Mouse (Mus musculus): ENCODE data around the gene Gpr171. TPM values are rescaled to one million over a fixed set of nuclear protein-coding genes. Genes with fewer than 3 reads are reported as not detected.

The Gpr171 gene
- polyA plus RNA-seq, 1 experiment from 2014 or later = 0.80 TPM

GRCm38 (mm10) chr3:59097421-59097820 lies 4.2 kb downstream of the Gpr171 start:
- no peak for DNase-seq
- Histone ChIP-seq H3K4me3 (ENCODE audit: low read depth, low read length) (no peak overlapping the region), H3K27ac (ENCODE audit: low read depth) (no peak overlapping the region), H3K36me3 (ENCODE audit: insufficient read depth) (no peaks in the 10 kb centered on the region), H3K4me2 (no peak overlapping the region), H3K4me1 (ENCODE audit: insufficient read depth) (no peaks in the 10 kb centered on the region), H3K9me3 (ENCODE audit: low read depth, low read length) (no peaks in the 10 kb centered on the region), H3K9ac (no peak overlapping the region), H3K27me3 (ENCODE audit: insufficient read depth, low read length) (no peaks in the 10 kb centered on the region)
- 45% methylated on average over 6 of the region's 6 CpGs for WGBS
- no peak for TF ChIP-seq CTCF (IDR thresholded peaks at IDR 0.05; ENCODE audit: low read depth)
- ATAC-seq (ENCODE audit: insufficient read depth) = peak; percentile 52; the same call in 1 of the 2 replicates

GRCm38 (mm10) chr3:59092702-59093101 lies 8.9 kb downstream of the Gpr171 start:
- 57% methylated on average over 11 of the region's 11 CpGs for WGBS
- Histone ChIP-seq H3K4me3 (ENCODE audit: low read depth, low read length) (no peak overlapping the region), H3K27me3 (ENCODE audit: insufficient read depth, low read length) (no peaks in the 10 kb centered on the region), H3K4me1 (ENCODE audit: insufficient read depth) (no peaks in the 10 kb centered on the region), H3K9me3 (ENCODE audit: low read depth, low read length) (no peaks in the 10 kb centered on the region), H3K4me2 (no peak overlapping the region), H3K9ac (no peak overlapping the region), H3K36me3 (ENCODE audit: insufficient read depth) (no peaks in the 10 kb centered on the region), H3K27ac (ENCODE audit: low read depth) (no peak overlapping the region)
- TF ChIP-seq CTCF (IDR thresholded peaks at IDR 0.05; ENCODE audit: low read depth) = no peak
- DNase-seq = no peak
- no peak for ATAC-seq (ENCODE audit: insufficient read depth)

GRCm38 (mm10) chr3:59080919-59081318 lies 20.7 kb downstream of the Gpr171 start:
- H3K27me3 ChIP-seq (ENCODE audit: insufficient read depth, low read length) = no peaks in the 10 kb centered on the region
- DNase-seq (peak; percentile 46), ATAC-seq (ENCODE audit: insufficient read depth) (peak; percentile 85)
- H3K4me1 ChIP-seq (ENCODE audit: insufficient read depth) = peaks cover 5% of the 10 kb centered on the region; the same call in 1 of the 2 replicates
- H3K4me2 ChIP-seq = no peak overlapping the region
- no peak overlapping the region for H3K4me3 ChIP-seq (ENCODE audit: low read depth, low read length)
- TF ChIP-seq CTCF (IDR thresholded peaks at IDR 0.05; ENCODE audit: low read depth) = no peak
- H3K9me3 ChIP-seq (ENCODE audit: low read depth, low read length) = no peaks in the 10 kb centered on the region
- no peak overlapping the region for H3K9ac ChIP-seq
- 18% methylated on average over 7 of the region's 7 CpGs for WGBS
- no peaks in the 10 kb centered on the region for H3K36me3 ChIP-seq (ENCODE audit: insufficient read depth)
- H3K27ac ChIP-seq (ENCODE audit: low read depth) = peak overlapping the region; percentile 14; the same call in 1 of the 2 replicates

GRCm38 (mm10) chr3:59080293-59080916 lies 21.2 kb downstream of the Gpr171 start:
- ATAC-seq (ENCODE audit: insufficient read depth) (peak; percentile 50; the same call in 1 of the 2 replicates), DNase-seq (no peak)
- Histone ChIP-seq H3K4me2 (no peak overlapping the region), H3K9ac (no peak overlapping the region), H3K9me3 (ENCODE audit: low read depth, low read length) (no peaks in the 10 kb centered on the region), H3K36me3 (ENCODE audit: insufficient read depth) (no peaks in the 10 kb centered on the region), H3K4me3 (ENCODE audit: low read depth, low read length) (no peak overlapping the region), H3K27ac (ENCODE audit: low read depth) (no peak overlapping the region), H3K27me3 (ENCODE audit: insufficient read depth, low read length) (no peaks in the 10 kb centered on the region), H3K4me1 (ENCODE audit: insufficient read depth) (peaks cover 5% of the 10 kb centered on the region; the same call in 1 of the 2 replicates)
- TF ChIP-seq CTCF (IDR thresholded peaks at IDR 0.05; ENCODE audit: low read depth) = no peak
- 22% methylated on average over 6 of the region's 6 CpGs for WGBS

- ATAC-seq (ENCODE audit: insufficient read depth) (peak; percentile 35; the same call in 1 of the 2 replicates), DNase-seq (peak; percentile 87)
- no peaks in the 10 kb centered on the region for H3K9me3 ChIP-seq (ENCODE audit: low read depth, low read length)
- no peak overlapping the region for H3K9ac ChIP-seq
- peaks cover 5% of the 10 kb centered on the region; the same call in 1 of the 2 replicates for H3K4me1 ChIP-seq (ENCODE audit: insufficient read depth)
- peak; percentile 84 for TF ChIP-seq CTCF (IDR thresholded peaks at IDR 0.05; ENCODE audit: low read depth)
- no peak overlapping the region for H3K4me3 ChIP-seq (ENCODE audit: low read depth, low read length)
- no peak overlapping the region for H3K27ac ChIP-seq (ENCODE audit: low read depth)
- WGBS = 31% methylated on average over 4 of the region's 4 CpGs
- no peak overlapping the region for H3K4me2 ChIP-seq
- no peaks in the 10 kb centered on the region for H3K36me3 ChIP-seq (ENCODE audit: insufficient read depth)
- H3K27me3 ChIP-seq (ENCODE audit: insufficient read depth, low read length) = no peaks in the 10 kb centered on the region
These were observed 22.3 kb downstream of the Gpr171 start for GRCm38 (mm10) chr3:59079327-59079726.

- no peak for ATAC-seq (ENCODE audit: insufficient read depth)
- 41% methylated on average over 11 of the region's 11 CpGs for WGBS
- no peak overlapping the region for H3K9ac ChIP-seq
- DNase-seq = no peak
- H3K4me1 ChIP-seq (ENCODE audit: insufficient read depth) = peaks cover 5% of the 10 kb centered on the region; the same call in 1 of the 2 replicates
- no peak overlapping the region for H3K27ac ChIP-seq (ENCODE audit: low read depth)
- no peaks in the 10 kb centered on the region for H3K27me3 ChIP-seq (ENCODE audit: insufficient read depth, low read length)
- no peak overlapping the region for H3K4me2 ChIP-seq
- TF ChIP-seq CTCF (IDR thresholded peaks at IDR 0.05; ENCODE audit: low read depth) = no peak
- no peaks in the 10 kb centered on the region for H3K9me3 ChIP-seq (ENCODE audit: low read depth, low read length)
- no peak overlapping the region for H3K4me3 ChIP-seq (ENCODE audit: low read depth, low read length)
- no peaks in the 10 kb centered on the region for H3K36me3 ChIP-seq (ENCODE audit: insufficient read depth)
These were observed 23.0 kb downstream of the Gpr171 start for GRCm38 (mm10) chr3:59078585-59078984.

GRCm38 (mm10) chr3:59077278-59077677 lies 24.3 kb downstream of the Gpr171 start:
- no peak for ATAC-seq (ENCODE audit: insufficient read depth)
- Histone ChIP-seq H3K9me3 (ENCODE audit: low read depth, low read length) (no peaks in the 10 kb centered on the region), H3K36me3 (ENCODE audit: insufficient read depth) (no peaks in the 10 kb centered on the region), H3K4me2 (no peak overlapping the region), H3K9ac (no peak overlapping the region), H3K27me3 (ENCODE audit: insufficient read depth, low read length) (no peaks in the 10 kb centered on the region), H3K27ac (ENCODE audit: low read depth) (no peak overlapping the region), H3K4me1 (ENCODE audit: insufficient read depth) (peaks cover 5% of the 10 kb centered on the region; the same call in 1 of the 2 replicates), H3K4me3 (ENCODE audit: low read depth, low read length) (no peak overlapping the region)
- 38% methylated on average over 4 of the region's 4 CpGs for WGBS
- peak; percentile 74 for DNase-seq
- peak; percentile 60 for TF ChIP-seq CTCF (IDR thresholded peaks at IDR 0.05; ENCODE audit: low read depth)

All from lung, embryonic 14.5 days (tissue).